Mouse (Mus musculus) limb, embryonic 15.5 days (tissue): ENCODE measurements at regions not wholly inside any gene's neighbourhood (a gene's known extent, or its start where the extent isn't known, plus 50 kb on each side); places are given as distances from the start of the nearest gene placed in this dataset.

ENCODE experiments used
- ATAC-seq: fragments of 200-750 bp; cut with Nextera tagmentation; 2 replicates; pipeline ENCODE4 v1.8.0; 2017; ENCODE audit warnings: low read depth, moderate TSS enrichment; ENCODE audit not compliant: insufficient number of reproducible peaks, low FRiP score, low TSS enrichment
- H3K27ac ChIP-seq: fragments of 300-500 bp; sonication (generic); 2 replicates; pipeline ENCODE4 v1.5.1; 2015; ENCODE audit warnings: moderate library complexity, mild to moderate bottlenecking, inconsistent platforms
- H3K27me3 ChIP-seq: fragments of 300-500 bp; sonication (generic); 2 replicates; pipeline ENCODE4 v1.6.1; 2015; ENCODE audit warnings: inconsistent platforms
- H3K36me3 ChIP-seq: fragments of 300-500 bp; sonication (generic); 2 replicates; pipeline ENCODE4 v1.6.1; 2015; ENCODE audit warnings: inconsistent platforms
- H3K4me1 ChIP-seq: fragments of 300-500 bp; sonication (generic); 2 replicates; pipeline ENCODE4 v1.6.1; 2015; ENCODE audit warnings: inconsistent platforms
- H3K4me2 ChIP-seq: fragments of 300-500 bp; sonication (generic); 2 replicates; pipeline ENCODE4 v1.6.1; 2015; ENCODE audit warnings: mild to moderate bottlenecking, inconsistent platforms
- H3K4me3 ChIP-seq: fragments of 300-500 bp; sonication (generic); 2 replicates; pipeline ENCODE4 v1.5.1; 2015; ENCODE audit warnings: mild to moderate bottlenecking, inconsistent platforms
- H3K9ac ChIP-seq: fragments of 300-500 bp; sonication (generic); 2 replicates; pipeline ENCODE4 v1.6.1; 2015; ENCODE audit warnings: inconsistent platforms
- H3K9me3 ChIP-seq: fragments of 300-500 bp; sonication (generic); 2 replicates; pipeline ENCODE4 v1.6.1; 2016; ENCODE audit warnings: inconsistent platforms
- WGBS: fragments of 180-500 bp; shearing (Covaris S2); methylation state at CpG from one replicate; pipeline ENCODE4 v1.1.7; 2015; 5-methylcytosine and 5-hydroxymethylcytosine counted together
- microRNA counts: library from miRNA; unstranded; fragments of <30 nt; microRNA quantifications from one replicate; lab custom pipeline; 2016
- microRNA-seq: library from miRNA; unstranded; fragments of <30 nt; microRNA quantifications from one replicate; pipeline ENCODE4, GENCODE M21; 2016

DNA sequence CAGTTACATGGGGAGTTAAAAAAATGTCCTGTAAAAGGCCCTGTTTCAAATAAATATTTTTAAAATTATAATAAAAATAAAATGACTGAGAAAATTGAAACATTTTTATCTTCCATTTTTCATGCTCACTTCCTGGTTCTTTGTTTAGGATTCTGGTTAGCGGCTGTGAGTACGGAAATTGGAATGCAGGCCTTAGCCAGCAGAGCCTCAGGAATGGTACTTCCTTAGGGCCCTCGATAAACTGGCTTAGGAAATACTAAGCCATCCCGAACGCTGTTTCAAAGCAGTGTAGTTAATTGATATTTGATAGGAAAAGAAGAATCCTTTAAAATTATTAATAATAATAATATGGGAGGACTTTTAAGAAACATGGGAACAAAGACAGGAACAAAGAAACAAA lies 53.4 kb upstream of the Nfe2l3 start:
- Histone ChIP-seq H3K9me3 (no peaks in the 10 kb centered on the region), H3K27me3 (no peaks in the 10 kb centered on the region), H3K4me1 (no peaks in the 10 kb centered on the region; the same call in 1 of the 2 replicates), H3K36me3 (no peaks in the 10 kb centered on the region), H3K9ac (peak overlapping the region; percentile 35; the same call in 1 of the 2 replicates), H3K4me2 (peak overlapping the region; percentile 51), H3K27ac (peak overlapping the region; percentile 78), H3K4me3 (peak overlapping the region; percentile 44)
- WGBS: 4% methylated on average over 5 of the region's 5 CpGs
- no peak for ATAC-seq

DNA sequence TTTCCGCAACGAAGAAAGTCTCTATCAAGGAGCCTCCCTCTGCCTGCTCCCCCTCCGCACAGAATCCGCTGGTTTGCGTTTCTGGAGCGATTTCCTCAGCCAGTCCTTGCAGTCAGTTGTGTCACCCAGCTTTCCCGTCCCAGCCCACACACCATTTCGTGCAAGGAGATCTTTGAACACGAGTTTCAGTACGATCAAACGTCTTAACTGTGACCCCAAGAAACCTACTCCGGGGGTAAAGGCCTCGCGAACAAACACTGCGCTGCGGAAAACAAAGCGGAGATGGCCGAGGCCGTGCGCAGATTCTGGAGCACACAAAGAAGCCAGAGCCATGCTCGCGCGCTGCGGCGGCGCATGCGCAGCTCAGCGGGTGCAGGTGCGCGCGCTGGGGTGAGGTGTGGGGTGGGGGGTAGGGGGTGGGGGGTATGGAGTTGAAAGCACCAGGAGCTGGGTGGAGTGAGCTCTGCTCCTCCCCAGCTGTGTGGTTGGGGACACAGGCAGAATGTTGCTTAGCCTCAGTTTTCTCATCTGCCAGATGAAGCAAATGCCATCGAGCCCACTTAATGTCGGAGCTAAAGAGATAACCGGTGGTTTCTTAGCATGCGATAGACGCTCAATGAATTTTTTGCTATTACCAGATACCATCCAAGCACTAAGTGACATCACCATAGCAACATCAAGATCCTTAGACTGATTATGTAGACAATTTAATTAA lies 52.8 kb upstream of the Nfe2l3 start:
- 0 out of 2 replicates have a peak, but pooled peaks have one; percentile 44 for ATAC-seq
- Histone ChIP-seq H3K27me3 (no peaks in the 10 kb centered on the region), H3K4me1 (peaks cover 3% of the 10 kb centered on the region; the same call in 1 of the 2 replicates), H3K4me3 (peak overlapping the region; percentile 44), H3K9ac (peak overlapping the region; percentile 35), H3K36me3 (no peaks in the 10 kb centered on the region), H3K9me3 (no peaks in the 10 kb centered on the region), H3K27ac (peak overlapping the region; percentile 78), H3K4me2 (peak overlapping the region; percentile 51)
- WGBS: 5% methylated on average over 36 of the region's 36 CpGs

DNA sequence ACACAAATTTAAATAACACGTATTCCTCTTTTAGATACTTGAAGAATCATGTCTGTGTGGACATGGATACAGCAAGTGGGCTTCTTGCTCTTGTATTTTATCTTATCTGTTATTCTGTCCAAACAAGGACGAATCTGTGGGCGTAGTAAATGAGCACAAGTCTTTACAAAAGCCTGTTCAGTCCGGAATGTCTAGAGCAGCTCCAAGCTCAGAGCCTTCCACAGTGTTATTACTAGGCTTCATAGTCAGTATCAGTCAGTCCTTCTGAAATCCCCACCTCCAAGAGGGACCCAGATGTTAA lies 52.2 kb upstream of the Nfe2l3 start:
- no peaks in the 10 kb centered on the region for H3K36me3 ChIP-seq
- no peaks in the 10 kb centered on the region for H3K9me3 ChIP-seq
- peaks cover 3% of the 10 kb centered on the region; the same call in 1 of the 2 replicates for H3K4me1 ChIP-seq
- H3K4me3 ChIP-seq: no peak overlapping the region
- H3K27me3 ChIP-seq: no peaks in the 10 kb centered on the region
- 77% methylated on average over 4 of the region's 4 CpGs for WGBS
- no peak overlapping the region for H3K4me2 ChIP-seq
- no peak for ATAC-seq
- H3K27ac ChIP-seq: no peak overlapping the region
- H3K9ac ChIP-seq: no peak overlapping the region

DNA sequence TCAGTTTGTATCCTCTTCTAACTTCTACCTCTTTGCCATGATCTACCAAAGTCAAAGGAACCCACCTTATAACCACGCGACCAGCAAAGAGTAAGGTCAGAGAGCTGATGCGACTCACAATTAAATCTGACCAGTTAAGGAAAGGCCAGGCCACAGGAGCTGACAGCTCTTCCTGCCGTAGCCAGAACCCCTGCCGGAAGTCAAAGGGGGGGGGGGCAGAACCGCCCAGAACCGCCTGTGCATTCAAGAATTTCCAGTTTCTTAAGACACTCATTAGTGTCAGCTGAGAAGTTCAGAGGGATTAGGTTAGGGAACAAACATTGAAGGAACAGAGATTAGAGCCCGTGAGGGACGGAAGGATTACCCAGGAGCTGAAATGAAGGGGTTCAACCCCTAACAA lies 51.0 kb upstream of the Nfe2l3 start:
- Histone ChIP-seq H3K4me1 (peaks cover 3% of the 10 kb centered on the region; the same call in 1 of the 2 replicates), H3K36me3 (no peaks in the 10 kb centered on the region), H3K9me3 (no peaks in the 10 kb centered on the region), H3K9ac (no peak overlapping the region), H3K4me3 (no peak overlapping the region), H3K27me3 (no peaks in the 10 kb centered on the region), H3K27ac (no peak overlapping the region), H3K4me2 (no peak overlapping the region)
- 53% methylated on average over 9 of the region's 9 CpGs for WGBS
- no peak for ATAC-seq

MicroRNAs encoded in the stretch of these regions (microRNA counts, 519-probe panel; counts per million panel counts)
- microRNA mmu-miR-148a (lab: Ali Mortazavi, UCI): 4,592 counts per million, percentile 98 among the panel's probes with 10 or more counts

Small RNA genes in the stretch of these regions (microRNA-seq; reads per million reads assigned to microRNA genes)
- gene Mir148a: 1,389 reads per million, percentile 77 among the genes with 10 or more reads in this experiment
